Mouse (Mus musculus): Measurements from ENCODE around the gene Mmp12.
"Not testable (repeated sequence)": the region's sequence is repeated elsewhere in the genome, so short reads cannot be mapped to it uniquely, and the experiment has no call there.

The Mmp12 gene

DNA sequence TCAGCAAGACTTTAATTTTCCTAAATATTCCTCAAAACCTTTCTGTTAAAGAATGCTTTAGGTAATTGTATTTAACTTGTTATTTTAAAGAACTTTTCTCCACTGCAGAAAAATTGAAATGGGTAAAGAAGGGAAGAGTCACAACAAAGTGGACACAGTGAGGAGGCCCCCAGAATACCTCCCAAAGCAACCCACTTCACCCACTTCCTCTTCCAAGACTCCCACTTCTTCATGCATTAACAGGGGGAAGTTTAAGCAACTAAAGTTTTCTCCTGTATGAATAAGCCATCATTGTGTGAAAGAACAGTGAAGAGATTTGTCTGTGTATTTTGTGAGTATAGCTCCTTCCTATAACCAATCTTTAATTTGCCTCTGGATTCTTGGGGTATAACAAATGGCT lies at the start of gene Mmp12:
Gene Mmp12, plus strand, starts transcription at position 275 of the 400 bp plus-strand sequence.
- DNase-seq (ENCODE audit: low spot score in 2 of 2), result no peak

DNA sequence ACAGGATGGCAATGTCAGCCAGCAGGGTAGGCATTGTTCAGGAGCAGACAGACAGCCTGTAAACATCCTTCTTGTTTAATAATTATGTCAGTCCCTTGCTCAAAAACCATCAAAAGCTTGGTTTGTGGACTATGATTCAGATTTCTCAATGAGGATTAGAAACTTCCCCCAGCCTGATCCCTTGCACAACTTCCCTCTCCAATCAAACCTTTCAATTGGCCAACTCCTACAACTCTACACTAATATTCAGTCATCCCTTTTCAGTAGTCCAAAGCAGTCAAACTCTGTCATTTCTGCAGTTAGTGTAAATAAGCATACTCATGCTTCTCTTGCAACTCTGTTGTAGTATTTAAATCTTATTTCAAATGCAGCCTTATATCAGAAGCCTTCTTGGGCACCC lies 12.3 kb upstream of the Mmp12 start:
- DNase-seq (ENCODE audit: low spot score in 2 of 2), result no peak

DNA sequence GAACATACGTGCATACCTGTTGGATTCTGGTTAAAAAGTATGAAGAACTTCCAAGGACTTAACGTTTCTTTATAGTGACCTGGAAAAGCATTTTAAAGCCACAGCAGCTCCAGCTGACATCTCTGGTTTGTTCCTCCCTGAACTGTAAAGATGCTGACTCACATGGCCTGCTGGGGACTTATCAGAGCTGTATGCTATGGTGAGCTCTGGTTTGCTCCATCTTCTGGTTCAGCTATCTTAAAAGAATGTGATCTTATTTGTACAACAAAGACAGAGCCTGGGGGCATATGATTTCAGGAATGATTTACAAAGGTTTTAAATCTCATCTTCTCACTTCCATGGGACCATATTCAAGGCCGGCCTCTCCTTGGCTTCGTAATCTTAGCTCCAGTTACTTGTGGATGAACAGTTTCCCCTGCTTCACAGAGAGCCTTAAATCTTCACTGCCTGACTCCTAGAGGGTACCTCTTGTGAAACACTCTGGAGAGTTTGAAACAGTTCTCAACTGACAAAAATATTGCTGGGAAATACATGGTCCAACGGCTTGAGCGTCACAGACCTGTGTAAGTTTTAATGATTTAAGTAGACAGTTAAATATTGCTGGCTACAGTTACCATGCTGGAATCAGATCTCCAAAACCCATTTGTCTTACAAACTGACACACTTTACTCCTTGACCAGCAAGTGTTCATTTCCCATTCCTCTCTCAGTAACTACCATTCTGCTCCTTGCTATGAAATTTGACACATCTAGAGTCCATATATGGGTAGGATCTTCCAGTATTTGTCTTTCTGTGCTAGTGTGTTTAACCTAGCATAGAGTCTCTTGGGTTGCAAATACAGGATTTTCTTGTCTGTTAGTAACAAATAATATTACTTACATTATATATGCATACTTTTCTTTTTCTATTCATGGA lies 8.2 kb upstream of the Mmp12 start:
- DNase-seq (ENCODE audit: low spot score in 2 of 2), result no peak

DNA sequence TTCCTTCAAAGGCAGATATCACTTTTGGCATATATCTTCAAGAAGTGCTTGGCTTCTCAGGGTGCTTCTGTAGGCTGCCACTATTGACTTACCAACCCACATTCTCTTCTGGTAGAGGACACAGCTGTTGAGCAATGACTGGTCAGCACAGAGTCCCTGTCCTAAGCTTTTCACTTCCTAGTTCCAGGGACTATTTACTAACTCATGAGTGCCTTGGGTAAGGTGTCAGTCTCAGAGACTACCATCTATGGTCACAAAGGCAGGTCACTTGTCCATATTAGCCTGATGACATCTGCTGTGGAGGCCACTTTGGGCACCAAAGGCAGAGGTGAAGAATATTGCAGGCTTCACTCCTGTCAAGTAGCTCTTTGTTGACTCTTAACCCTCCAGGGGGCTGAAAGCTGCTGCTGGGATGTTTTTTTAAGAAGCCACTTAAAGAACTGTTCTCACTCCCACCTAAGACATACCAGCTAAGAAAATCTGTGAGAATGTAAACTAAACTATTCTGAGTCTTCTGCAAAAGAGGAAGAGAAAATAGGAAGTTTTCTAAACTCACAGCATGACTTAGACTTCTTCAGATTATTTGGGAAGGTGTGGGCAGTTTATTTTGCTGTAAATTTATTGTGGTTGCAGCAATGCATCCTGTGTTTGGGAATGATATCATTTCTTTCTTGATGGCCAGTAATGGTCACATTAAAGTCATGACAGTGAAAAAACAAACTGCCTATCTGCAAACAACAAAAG lies 7.3 kb upstream of the Mmp12 start:
- peak in 1 of 2 experiments; percentile 10 for DNase-seq (ENCODE audit: low spot score in 2 of 2)

DNA sequence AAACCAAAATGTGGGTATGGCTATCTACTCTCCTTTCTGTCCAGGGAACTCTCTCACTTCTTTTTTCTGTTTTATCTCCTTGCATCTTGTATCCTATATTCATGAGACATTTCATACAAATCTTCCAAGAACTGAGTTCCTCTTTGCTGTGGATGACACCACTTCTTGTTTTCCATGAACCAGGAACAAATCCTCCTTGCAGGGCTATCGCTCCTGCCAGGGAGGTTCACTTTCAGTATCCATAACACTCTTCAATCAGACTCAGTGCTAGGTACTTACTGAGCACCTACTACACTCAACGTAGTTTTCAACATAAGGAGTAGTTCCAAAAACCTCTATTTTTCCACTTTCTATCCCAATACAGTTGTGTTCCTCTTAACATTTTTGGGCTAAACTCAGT lies 1.3 kb downstream of the Mmp12 start:
- no peak for DNase-seq (ENCODE audit: low spot score in 2 of 2)

DNA sequence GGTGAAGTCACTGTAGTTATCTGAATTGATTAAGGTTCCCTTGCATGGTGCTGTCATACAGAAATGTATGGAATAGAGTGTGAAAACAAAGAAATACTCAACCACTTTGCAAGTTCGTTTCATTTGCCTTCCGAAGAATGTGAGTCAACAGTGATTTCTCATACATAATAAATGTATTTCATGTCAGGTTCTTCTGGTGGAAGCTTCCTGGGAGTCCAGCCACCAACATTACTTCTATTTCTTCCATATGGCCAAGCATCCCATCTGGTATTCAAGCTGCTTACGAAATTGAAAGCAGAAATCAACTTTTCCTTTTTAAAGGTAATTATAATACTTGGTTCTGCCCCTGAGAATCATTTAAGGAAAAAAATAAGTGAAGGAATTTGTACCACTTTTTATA lies 10.4 kb downstream of the Mmp12 start:
- DNase-seq (ENCODE audit: low spot score in 2 of 2), result no peak

DNA sequence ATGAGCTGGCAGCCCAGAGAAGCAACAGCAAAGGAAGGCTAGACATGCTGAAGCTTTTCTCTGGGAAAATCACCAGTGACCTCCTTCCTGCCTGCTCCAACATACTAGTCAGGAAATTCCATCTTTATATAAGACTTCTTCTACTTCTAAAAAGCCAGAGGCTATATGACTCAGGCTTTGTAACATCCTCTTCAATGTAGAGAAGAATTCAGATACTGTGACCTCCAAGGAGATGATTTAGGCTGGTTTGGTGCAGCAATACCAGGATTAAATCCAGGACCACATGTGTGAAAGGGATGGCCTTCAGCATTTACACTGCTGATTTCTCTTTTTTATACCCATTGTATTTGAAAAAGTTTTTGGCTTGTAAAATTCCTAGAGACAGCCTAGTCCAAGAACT lies 43.8 kb downstream of the Mmp12 start, which contains the start of gene Mmp1b:
Gene Mmp1b, minus strand, starts transcription at position 101 of the 400 bp plus-strand sequence.
- no peak for DNase-seq (ENCODE audit: low spot score in 2 of 2)

DNA sequence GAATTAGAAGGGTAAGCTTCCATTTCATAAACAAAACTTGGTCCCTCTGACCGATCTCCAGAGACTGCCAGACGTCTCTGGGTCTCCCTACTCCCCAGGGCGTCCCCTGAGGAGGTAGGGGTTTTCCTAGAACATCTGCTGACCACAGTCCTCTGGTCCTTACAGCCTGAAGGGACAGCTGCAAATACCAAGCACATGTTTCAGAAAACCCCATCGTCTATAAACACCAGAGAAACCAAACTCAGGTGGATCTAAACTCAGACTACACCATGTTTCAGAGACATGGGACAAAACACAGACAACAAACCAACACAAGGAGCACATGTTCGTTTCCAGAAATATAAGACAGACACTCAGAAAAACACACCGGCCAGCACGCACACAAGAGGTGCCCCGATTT lies 52.4 kb downstream of the Mmp12 start:
- not testable (repeated sequence) for DNase-seq (ENCODE audit: low spot score in 2 of 2)
